Mouse (Mus musculus) forebrain, embryonic 15.5 days (tissue): ENCODE results near the gene Fdxacb1. TPM values are rescaled to one million over a fixed set of nuclear protein-coding genes. Genes with fewer than 3 reads are reported as not detected.

Source experiments
- ATAC-seq: fragments of 200-750 bp; cut with Nextera tagmentation; replicated peaks from 2 replicates; pipeline ENCODE4 v1.8.0; 2017; ENCODE audit warnings: mild to moderate bottlenecking, moderate TSS enrichment, moderate library complexity
- H3K27ac ChIP-seq: fragments of 300-500 bp; sonication (generic); replicated peaks from 2 replicates; pipeline ENCODE4 v1.5.1; 2015; ENCODE audit warnings: mild to moderate bottlenecking, inconsistent platforms
- H3K27me3 ChIP-seq: fragments of 300-500 bp; sonication (generic); 2 replicates; pipeline ENCODE4 v1.6.1; 2015; ENCODE audit warnings: inconsistent platforms
- H3K36me3 ChIP-seq: fragments of 300-500 bp; sonication (generic); 2 replicates; pipeline ENCODE4 v1.6.1; 2015; ENCODE audit warnings: mild to moderate bottlenecking, inconsistent platforms
- H3K4me1 ChIP-seq: fragments of 300-500 bp; sonication (generic); 2 replicates; pipeline ENCODE4 v1.6.1; 2015; ENCODE audit warnings: inconsistent platforms
- H3K4me2 ChIP-seq: fragments of 300-500 bp; sonication (generic); replicated peaks from 2 replicates; pipeline ENCODE4 v1.6.1; 2015; ENCODE audit warnings: mild to moderate bottlenecking, inconsistent platforms
- H3K4me3 ChIP-seq: fragments of 300-500 bp; sonication (generic); 2 replicates; pipeline ENCODE4 v1.5.1; 2015; ENCODE audit warnings: mild to moderate bottlenecking, inconsistent platforms
- H3K9ac ChIP-seq: fragments of 300-500 bp; sonication (generic); replicated peaks from 2 replicates; pipeline ENCODE4 v1.6.1; 2015; ENCODE audit warnings: mild to moderate bottlenecking, inconsistent platforms
- H3K9me3 ChIP-seq: fragments of 300-500 bp; sonication (generic); 2 replicates; pipeline ENCODE4 v1.6.1; 2016; ENCODE audit warnings: inconsistent platforms
- WGBS: fragments of 180-500 bp; shearing (Covaris S2); methylation state at CpG from one replicate; pipeline ENCODE4 v1.1.7; 2015; ENCODE audit warnings: mixed read lengths; 5-methylcytosine and 5-hydroxymethylcytosine counted together
- polyA plus RNA-seq: library from polyadenylated mRNA; unstranded; fragments of >200 nt; fragmentation: Nextera tagmentation; extraction: Ambion mirVana; gene quantifications from 2 replicates; pipeline ENCODE4 v1.2.1, GENCODE M21; 2015

Gene Fdxacb1
- polyA plus RNA-seq, 1 experiment from 2014 or later, result 11.0 TPM

DNA sequence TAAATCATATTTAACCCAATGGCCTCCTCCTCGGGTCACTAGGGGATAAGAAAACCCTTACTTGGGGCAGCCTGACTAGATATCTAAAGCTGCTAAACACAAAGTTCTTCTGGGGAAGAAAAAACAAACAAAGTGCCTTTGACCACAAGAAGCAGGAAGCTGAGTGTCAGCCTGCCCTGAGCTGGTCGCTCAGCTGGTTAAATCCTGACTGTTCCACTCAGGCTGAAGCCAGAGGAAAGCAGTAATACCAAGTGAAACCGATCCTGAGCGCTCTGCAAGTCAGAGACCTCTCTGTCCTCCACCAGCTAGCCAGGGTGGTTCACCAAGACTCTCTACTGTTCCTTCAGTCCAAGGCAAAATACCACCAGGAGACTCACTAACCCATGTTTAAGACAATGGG, 38.4 kb upstream of the Fdxacb1 start:
- H3K36me3 ChIP-seq, result no peaks in the 10 kb centered on the region
- no peaks in the 10 kb centered on the region for H3K27me3 ChIP-seq
- H3K9ac ChIP-seq, result no peak overlapping the region
- no peak overlapping the region for H3K4me3 ChIP-seq
- H3K27ac ChIP-seq, result no peak overlapping the region
- no peaks in the 10 kb centered on the region for H3K9me3 ChIP-seq
- no peak for ATAC-seq
- H3K4me2 ChIP-seq, result no peak overlapping the region
- H3K4me1 ChIP-seq, result peaks cover 47% of the 10 kb centered on the region
- WGBS, result 78% methylated on average over 4 of the region's 4 CpGs

DNA sequence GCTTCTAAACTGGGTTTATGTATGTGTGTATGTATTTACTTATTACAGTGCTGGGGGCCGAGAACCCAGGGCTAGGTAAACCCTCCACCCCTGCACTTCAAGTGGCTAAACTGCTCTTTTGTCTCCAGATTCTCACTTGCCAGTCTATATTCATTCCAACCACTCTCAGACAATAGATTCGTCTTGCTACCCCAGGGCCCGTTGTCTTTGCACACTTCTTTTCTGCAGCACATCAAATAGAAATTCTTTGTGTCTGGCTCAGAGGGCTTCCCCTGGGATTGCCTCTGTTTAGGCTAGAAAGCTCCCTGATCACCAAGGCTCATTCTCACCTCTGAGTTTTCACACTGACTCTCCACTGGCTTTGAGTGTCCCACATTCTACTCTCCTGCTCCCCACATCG, 35.5 kb upstream of the Fdxacb1 start:
- WGBS, result 4% methylated on average over 4 of the region's 4 CpGs
- Histone ChIP-seq H3K9ac (no peak overlapping the region), H3K4me3 (no peak overlapping the region), H3K4me2 (no peak overlapping the region), H3K36me3 (no peaks in the 10 kb centered on the region), H3K27ac (peak overlapping the region; percentile 52), H3K9me3 (no peaks in the 10 kb centered on the region), H3K4me1 (peaks cover 22% of the 10 kb centered on the region), H3K27me3 (no peaks in the 10 kb centered on the region)
- ATAC-seq, result no peak

DNA sequence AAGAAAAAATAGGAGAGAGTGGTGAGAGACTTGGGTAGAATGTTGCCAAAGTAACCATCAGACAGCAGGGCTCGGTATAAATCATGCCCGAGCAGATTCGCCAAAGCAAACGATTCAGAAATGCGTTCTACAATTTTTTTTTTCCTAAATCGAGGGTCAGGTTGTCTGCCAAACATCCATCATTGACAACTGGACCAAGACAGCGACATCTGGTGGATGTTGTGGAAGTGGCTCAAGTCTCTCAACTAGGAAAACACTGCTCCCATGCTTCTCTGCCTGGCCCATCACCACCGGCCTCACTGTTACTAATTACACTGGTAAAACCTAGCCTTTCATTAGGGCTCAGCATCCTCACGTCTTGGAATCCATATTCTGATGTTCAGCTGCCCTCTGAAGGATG, 33.0 kb upstream of the Fdxacb1 start:
- ATAC-seq, result no peak
- Histone ChIP-seq H3K9ac (no peak overlapping the region), H3K27me3 (no peaks in the 10 kb centered on the region), H3K4me3 (no peak overlapping the region), H3K4me1 (peaks cover 24% of the 10 kb centered on the region), H3K27ac (no peak overlapping the region), H3K9me3 (no peaks in the 10 kb centered on the region), H3K4me2 (peak overlapping the region; percentile 29; the same call in 1 of the 2 replicates), H3K36me3 (no peaks in the 10 kb centered on the region)
- 3% methylated on average over 9 of the region's 9 CpGs for WGBS

DNA sequence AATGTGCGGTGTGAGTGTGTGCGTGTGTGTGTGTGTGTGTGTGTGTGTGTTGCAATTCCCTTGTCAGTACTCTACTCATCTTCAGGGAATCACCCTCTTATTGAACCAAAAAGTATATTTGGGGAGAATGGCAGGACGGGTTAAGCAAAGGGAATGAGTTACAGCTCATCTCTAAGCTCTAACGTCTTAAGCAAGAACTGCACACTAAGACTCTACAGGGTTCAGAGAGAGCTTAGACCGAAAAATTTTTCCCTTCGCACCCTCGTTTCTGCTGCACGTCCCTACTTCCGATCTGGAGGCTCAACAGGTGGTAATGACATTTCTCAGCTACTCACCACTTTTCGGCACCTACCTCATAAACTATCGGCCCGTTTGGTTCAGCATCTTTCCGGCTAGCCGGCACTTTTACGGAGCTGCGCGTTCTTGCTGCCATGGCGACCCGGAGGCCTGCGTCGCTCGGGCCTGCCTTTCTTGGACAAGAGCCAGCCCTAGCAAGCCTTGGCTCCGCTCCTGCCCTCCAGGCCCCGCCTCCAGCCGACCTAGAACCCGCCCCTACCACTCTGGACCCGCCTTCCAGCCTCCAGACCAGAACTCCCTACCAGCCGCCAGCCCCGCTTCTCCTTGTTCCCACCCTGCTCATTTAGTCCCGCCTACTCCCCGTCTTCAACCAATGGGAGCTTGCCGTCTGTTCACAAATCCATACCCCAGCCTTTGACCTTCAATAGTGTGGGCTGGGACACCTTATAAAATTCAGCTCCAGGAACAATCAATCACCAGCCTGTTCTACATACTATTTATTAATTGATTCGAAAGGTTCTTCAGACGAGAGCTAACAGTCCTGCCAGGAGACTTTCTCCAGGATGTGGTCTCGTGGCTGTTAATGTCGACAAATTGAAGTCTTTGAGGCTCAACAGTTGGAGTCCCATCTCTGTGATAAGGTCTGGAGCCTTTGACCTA, 28.8 kb upstream of the Fdxacb1 start, which contains the start of gene Dixdc1:
Gene Dixdc1 (minus strand): TSS at position 604 of the 957 bp plus-strand sequence.
- Histone ChIP-seq H3K27me3 (no peaks in the 10 kb centered on the region), H3K4me2 (peak within 1 kb of the TSS; percentile 54), H3K36me3 (no peaks in the 10 kb centered on the region), H3K9ac (peak within 1 kb of the TSS; percentile 23; the same call in 1 of the 2 replicates), H3K4me3 (peak within 1 kb of the TSS; percentile 37), H3K4me1 (peaks cover 16% of the 10 kb centered on the region), H3K27ac (no peak within 1 kb of the TSS), H3K9me3 (no peaks in the 10 kb centered on the region)
- peak; percentile 95 for ATAC-seq
- 12% methylated on average over 36 of the region's 36 CpGs for WGBS

DNA sequence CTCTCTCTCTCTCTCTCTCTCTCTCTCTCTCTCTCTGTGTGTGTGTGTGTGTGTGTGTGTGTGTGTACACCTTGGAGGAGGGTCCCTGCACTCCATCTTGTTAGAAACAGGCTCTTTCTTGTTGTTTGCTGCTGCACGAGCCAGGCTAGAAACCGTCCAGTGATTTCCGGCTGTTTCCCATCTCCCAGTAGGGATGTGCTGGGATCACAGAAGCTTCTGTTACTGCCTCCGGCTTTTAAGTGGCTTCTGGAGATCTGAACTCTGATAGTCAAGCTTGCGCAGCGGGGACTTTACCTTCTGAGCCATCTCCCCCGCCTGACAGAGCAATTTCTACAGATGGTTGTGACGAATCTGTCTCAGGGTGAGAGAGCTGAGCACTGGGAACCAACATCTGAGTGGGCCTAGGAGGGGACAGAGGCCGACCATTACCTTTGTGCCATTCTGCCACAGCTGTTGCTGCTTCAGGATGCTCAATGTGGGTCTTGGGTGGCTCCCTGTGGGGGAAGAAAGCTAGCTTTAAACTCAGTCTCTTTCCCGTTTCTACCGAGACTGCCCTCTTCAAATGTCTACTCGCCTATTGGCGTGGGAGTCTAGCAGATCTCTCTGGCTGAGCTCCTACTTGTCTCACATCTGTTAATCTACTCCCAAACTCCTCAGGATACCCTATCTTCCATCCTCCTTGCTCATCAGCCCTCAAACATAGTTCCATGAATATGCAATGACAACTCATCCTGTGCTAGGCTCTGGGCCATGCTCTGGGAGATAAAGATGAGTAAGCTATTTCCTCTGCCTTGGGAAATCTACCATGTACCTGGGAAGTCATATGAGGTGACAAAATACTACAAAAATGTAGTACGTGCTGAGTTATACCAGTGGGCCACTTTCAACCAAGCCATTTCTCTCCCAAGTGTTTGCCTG, 26.9 kb upstream of the Fdxacb1 start:
- Histone ChIP-seq H3K4me2 (no peak overlapping the region), H3K27me3 (peaks cover 5% of the 10 kb centered on the region; the same call in 1 of the 2 replicates), H3K27ac (no peak overlapping the region), H3K4me3 (no peak overlapping the region), H3K9me3 (no peaks in the 10 kb centered on the region), H3K36me3 (no peaks in the 10 kb centered on the region), H3K9ac (no peak overlapping the region), H3K4me1 (peaks cover 11% of the 10 kb centered on the region)
- WGBS, result 88% methylated on average over 14 of the region's 14 CpGs
- no peak for ATAC-seq

DNA sequence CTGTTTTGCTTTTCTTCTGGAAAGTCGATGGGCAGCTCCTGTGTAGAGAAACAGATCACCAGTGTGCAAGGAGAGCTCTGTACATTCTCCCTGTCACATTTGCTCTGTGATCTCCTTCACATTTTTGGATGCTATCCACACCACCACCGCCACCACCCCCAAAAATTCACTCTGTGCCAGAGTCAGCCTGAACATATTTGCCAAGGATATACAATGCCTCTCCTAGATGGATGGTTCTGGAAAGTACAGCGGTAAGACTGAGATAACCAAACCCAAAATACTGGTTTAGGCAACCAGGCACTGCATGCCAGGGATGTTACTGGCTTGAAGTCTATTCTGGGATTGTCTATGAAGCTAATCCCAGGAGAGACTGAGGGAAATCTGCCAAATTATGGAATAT, 25.8 kb upstream of the Fdxacb1 start:
- Histone ChIP-seq H3K27ac (no peak overlapping the region), H3K4me2 (no peak overlapping the region), H3K4me1 (peaks cover 11% of the 10 kb centered on the region), H3K4me3 (no peak overlapping the region), H3K27me3 (peaks cover 7% of the 10 kb centered on the region; the same call in 1 of the 2 replicates), H3K36me3 (no peaks in the 10 kb centered on the region), H3K9me3 (no peaks in the 10 kb centered on the region), H3K9ac (no peak overlapping the region)
- WGBS, result 85% methylated on average over 3 of the region's 3 CpGs
- ATAC-seq, result no peak

DNA sequence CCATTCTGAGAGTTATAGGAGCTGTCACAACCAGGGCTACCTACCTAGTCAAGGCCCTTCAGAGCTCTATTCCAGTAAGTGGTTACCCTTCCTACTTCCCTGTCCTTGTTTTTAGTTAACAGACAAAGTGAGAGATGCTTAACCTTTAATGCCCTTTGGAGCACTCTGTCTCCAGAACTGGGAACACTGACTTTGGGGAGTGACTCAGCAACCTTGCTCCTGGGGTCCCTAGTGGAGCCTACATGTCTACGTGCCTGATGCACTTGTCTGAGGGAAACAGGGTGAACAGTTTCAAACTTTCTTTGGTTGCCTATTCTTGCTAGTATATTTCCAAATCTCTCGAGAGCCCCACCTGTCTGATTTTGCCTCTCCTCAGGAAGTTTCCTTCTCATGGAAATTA, 25.3 kb upstream of the Fdxacb1 start:
- Histone ChIP-seq H3K36me3 (no peaks in the 10 kb centered on the region), H3K9ac (no peak overlapping the region), H3K27ac (no peak overlapping the region), H3K4me3 (no peak overlapping the region), H3K27me3 (peaks cover 7% of the 10 kb centered on the region; the same call in 1 of the 2 replicates), H3K4me1 (peaks cover 11% of the 10 kb centered on the region), H3K9me3 (no peaks in the 10 kb centered on the region), H3K4me2 (no peak overlapping the region)
- WGBS, result 78% methylated on average over 2 of the region's 2 CpGs
- no peak for ATAC-seq

DNA sequence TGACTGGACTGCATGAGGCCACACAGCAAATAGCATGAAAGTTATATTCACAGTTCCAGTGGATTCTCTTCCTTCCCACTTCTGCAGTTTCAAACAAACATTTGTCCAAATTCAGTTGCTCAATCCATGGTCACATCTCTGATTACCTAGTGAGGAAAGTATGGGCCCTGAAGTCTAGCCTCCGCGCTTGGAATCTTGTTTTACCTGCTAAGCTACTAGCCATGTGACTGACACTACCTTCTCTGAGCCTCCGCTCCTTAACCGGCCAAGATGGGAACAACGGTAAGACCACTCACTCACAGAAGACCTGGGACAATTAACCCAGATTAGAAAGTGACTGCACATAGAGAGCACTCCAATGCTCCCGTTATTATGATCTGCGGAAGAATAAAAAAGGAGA, 22.2 kb upstream of the Fdxacb1 start:
- H3K27me3 ChIP-seq, result peaks cover 7% of the 10 kb centered on the region; the same call in 1 of the 2 replicates
- H3K9ac ChIP-seq, result peak overlapping the region; percentile 22
- no peaks in the 10 kb centered on the region for H3K9me3 ChIP-seq
- no peaks in the 10 kb centered on the region for H3K36me3 ChIP-seq
- 16% methylated on average over 7 of the region's 7 CpGs for whole genome bisulfite sequencing
- no peak overlapping the region for H3K27ac ChIP-seq
- peak overlapping the region; percentile 33 for H3K4me3 ChIP-seq
- no peaks in the 10 kb centered on the region for H3K4me1 ChIP-seq
- ATAC-seq, result no peak
- peak overlapping the region; percentile 44 for H3K4me2 ChIP-seq

DNA sequence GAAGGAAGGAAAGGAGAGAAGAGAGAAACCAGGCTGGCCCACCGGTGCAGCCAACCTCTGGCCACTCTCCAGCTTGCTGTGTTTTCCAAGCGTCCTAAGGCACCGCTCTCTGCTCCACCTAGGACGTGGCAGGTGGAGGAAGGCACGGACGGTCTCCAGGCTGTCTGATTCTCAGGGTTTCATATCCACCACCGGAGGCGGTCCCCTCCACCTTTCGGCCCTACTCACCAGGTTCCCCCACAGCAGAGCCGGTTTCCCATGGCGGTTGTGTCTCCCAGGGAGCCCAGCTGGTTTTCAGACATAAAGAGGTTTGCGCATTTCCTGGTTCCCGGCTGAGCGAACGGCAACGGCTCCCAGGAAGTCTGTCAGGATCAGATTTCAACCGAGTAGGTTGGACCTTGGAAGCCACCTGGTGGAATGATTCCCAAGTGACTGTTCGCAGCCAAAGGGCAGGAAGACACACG, 21.8 kb upstream of the Fdxacb1 start, which contains the start of gene 2310030G06Rik:
Gene 2310030G06Rik (minus strand): TSS at position 323 of the 464 bp plus-strand sequence.
- under 1% methylated on average over 19 of the region's 19 CpGs for WGBS
- peak within 1 kb of the TSS; percentile 33 for H3K4me3 ChIP-seq
- no peaks in the 10 kb centered on the region for H3K36me3 ChIP-seq
- H3K4me1 ChIP-seq, result no peaks in the 10 kb centered on the region
- H3K9ac ChIP-seq, result peak within 1 kb of the TSS; percentile 22
- H3K9me3 ChIP-seq, result no peaks in the 10 kb centered on the region
- ATAC-seq, result no peak
- no peak within 1 kb of the TSS for H3K27ac ChIP-seq
- H3K4me2 ChIP-seq, result peak within 1 kb of the TSS; percentile 44
- H3K27me3 ChIP-seq, result peaks cover 7% of the 10 kb centered on the region; the same call in 1 of the 2 replicates

DNA sequence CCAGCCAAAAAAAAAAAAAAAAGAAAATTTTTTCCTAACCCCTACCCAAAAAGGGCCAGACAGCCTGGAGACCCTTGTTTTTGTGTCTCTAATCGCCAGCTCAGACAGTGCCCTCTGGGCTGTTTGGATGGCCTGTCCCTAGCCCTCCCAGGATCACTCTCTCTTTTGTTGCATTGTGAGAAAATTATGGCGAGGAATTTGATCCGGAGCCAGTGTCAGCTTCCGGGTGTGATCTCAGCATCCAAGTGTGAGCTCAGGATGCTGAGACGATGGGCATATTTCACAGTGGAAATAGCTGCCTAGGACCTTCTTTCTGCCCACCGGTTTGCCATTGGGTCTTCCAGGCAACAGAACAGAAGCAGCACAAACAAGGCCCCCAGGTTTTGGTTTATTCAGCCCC, 17.3 kb upstream of the Fdxacb1 start:
- Histone ChIP-seq H3K4me2 (no peak overlapping the region), H3K9ac (no peak overlapping the region), H3K27ac (no peak overlapping the region), H3K4me3 (no peak overlapping the region), H3K4me1 (peaks cover 11% of the 10 kb centered on the region), H3K27me3 (peaks cover 5% of the 10 kb centered on the region; the same call in 1 of the 2 replicates), H3K36me3 (no peaks in the 10 kb centered on the region), H3K9me3 (no peaks in the 10 kb centered on the region)
- no peak for ATAC-seq
- WGBS, result 56% methylated on average over 6 of the region's 6 CpGs

DNA sequence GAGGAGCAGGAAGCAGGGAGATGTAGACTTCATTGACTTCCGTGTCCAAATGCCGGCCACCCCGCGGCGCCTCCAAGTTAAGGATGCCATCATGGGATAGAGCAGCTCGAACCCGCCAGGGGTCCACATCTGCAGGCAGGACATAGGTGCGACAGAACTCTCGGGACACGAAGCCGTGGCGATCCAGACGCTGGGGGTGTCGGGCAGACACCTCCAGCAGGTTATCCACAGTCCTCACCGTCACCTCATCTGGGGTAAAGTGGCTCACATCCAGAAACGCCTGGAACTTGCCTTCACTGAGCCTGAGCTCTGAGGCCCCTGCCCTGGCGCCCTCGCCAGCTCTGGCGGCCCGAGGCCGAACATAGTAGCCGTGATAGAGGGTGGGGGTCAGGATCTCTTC, 16.7 kb upstream of the Fdxacb1 start, which contains the start of gene Cryab:
Gene Cryab (plus strand): TSS at position 3 of the 400 bp plus-strand sequence.
- H3K4me1 ChIP-seq, result peaks cover 11% of the 10 kb centered on the region
- WGBS, result 81% methylated on average over 22 of the region's 22 CpGs
- no peak within 1 kb of the TSS for H3K4me3 ChIP-seq
- no peaks in the 10 kb centered on the region for H3K9me3 ChIP-seq
- H3K27ac ChIP-seq, result no peak within 1 kb of the TSS
- no peaks in the 10 kb centered on the region for H3K36me3 ChIP-seq
- no peaks in the 10 kb centered on the region for H3K27me3 ChIP-seq
- ATAC-seq, result no peak
- H3K9ac ChIP-seq, result no peak within 1 kb of the TSS
- no peak within 1 kb of the TSS for H3K4me2 ChIP-seq
